Mouse (Mus musculus) C2C12 (cell line): ENCODE data around the gene Tmco5. TPM values are rescaled to one million over a fixed set of nuclear protein-coding genes. Genes with fewer than 3 reads are reported as not detected.

Experiments used
- H3K27me3 ChIP-seq: one replicate; pipeline ENCODE4 v1.6.1; 2011; ENCODE audit not compliant: control insufficient read depth, insufficient read depth, insufficient read length
- H3K36me3 ChIP-seq: one replicate; pipeline ENCODE4 v1.6.1; 2011; ENCODE audit not compliant: control insufficient read depth, insufficient read depth
- H3K4me3 ChIP-seq: one replicate; pipeline ENCODE4 v1.5.1; 2011; ENCODE audit warnings: mild to moderate bottlenecking, control low read depth; ENCODE audit not compliant: poor library complexity, insufficient read depth, severe bottlenecking
- H3K79me2 ChIP-seq: one replicate; pipeline ENCODE4 v1.6.1; 2011; ENCODE audit not compliant: control insufficient read depth, insufficient read depth
- H3K79me3 ChIP-seq: one replicate; pipeline ENCODE4 v1.6.1; 2011; ENCODE audit warnings: low read depth, control low read depth
- H3ac ChIP-seq: one replicate; pipeline ENCODE3; 2011; ENCODE audit warnings: low read depth; ENCODE audit not compliant: control insufficient read depth, insufficient read length
- CEBPB ChIP-seq: IDR thresholded peaks from one replicate; pipeline ENCODE4 v1.6.1; 2011; ENCODE audit warnings: low read depth, mild to moderate bottlenecking, control low read depth, moderate library complexity
- CTCF ChIP-seq: IDR thresholded peaks from one replicate; pipeline ENCODE4 v1.5.1; 2011; ENCODE audit not compliant: control insufficient read depth, insufficient read depth, insufficient read length
- FOSL1 ChIP-seq: IDR thresholded peaks from one replicate; pipeline ENCODE4 v1.8.0; 2011; ENCODE audit warnings: mild to moderate bottlenecking, low read length; ENCODE audit not compliant: poor library complexity, insufficient read depth, severe bottlenecking
- MAX ChIP-seq: IDR thresholded peaks from one replicate; pipeline ENCODE4 v1.6.1; 2011; ENCODE audit warnings: mild to moderate bottlenecking, control low read depth
- MYOD1 ChIP-seq: IDR thresholded peaks from one replicate; pipeline ENCODE4 v1.6.1; 2011; ENCODE audit warnings: low read depth; ENCODE audit not compliant: control insufficient read depth, insufficient read length
- MYOG ChIP-seq: IDR thresholded peaks from one replicate; pipeline ENCODE4 v1.6.1; 2011; ENCODE audit not compliant: control insufficient read depth, insufficient read length; ENCODE audit errors: extremely low read depth
- USF1 ChIP-seq: IDR thresholded peaks from one replicate; pipeline ENCODE4 v1.6.1; 2011; ENCODE audit warnings: low read depth, mild to moderate bottlenecking, control low read depth, moderate library complexity
- long read RNA-seq, 2 experiments: library from polyadenylated mRNA; unstranded; transcript quantifications; one replicate each; pipeline ENCODE4 v2.0.0; 2019 to 2020
- polyA plus RNA-seq: library from polyadenylated mRNA; unstranded; fragments of >200 nt; fragmentation: generic; extraction: Trizol; gene quantifications from one replicate; pipeline ENCODE4 v1.2.1, GENCODE M21; 2012; ENCODE audit warnings: missing spikeins

The Tmco5 gene
- polyA plus RNA-seq = not detected
- long read RNA-seq, experiment 1 = 0 reads
- long read RNA-seq, experiment 2 = 0 reads

DNA sequence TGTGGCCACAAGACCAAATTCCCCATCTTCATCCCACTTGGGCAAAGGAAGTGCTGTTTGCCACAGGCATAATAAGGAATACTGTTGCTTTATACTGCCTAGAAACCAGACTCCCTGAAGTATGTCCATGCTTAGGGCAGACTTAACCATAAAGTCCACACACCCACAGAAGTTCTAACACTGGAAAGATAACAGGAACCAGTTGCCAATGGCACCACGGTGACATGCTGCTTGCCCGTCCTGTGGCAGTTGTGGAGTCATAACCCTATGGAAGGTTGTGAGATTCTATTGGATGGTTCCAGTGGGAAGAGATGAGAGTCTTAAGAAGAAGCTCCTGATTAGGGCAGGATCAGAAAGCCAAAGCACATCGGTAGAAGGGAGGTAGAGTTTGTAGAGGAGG is at the start of gene Tmco5:
Tmco5 (plus strand) TSS at position 301 of the 400 bp plus-strand sequence.
- TF ChIP-seq MYOG = no peak
- TF ChIP-seq USF1 = no peak
- TF ChIP-seq MYOD1 = no peak
- TF ChIP-seq FOSL1 = no peak
- TF ChIP-seq CTCF = no peak
- TF ChIP-seq CEBPB = no peak
- no peak for TF ChIP-seq MAX
- Histone ChIP-seq H3K36me3 (no peaks in the 10 kb centered on the region), H3ac (no peak within 1 kb of the TSS), H3K79me2 (no peaks in the 10 kb centered on the region), H3K27me3 (peaks cover 12% of the 10 kb centered on the region), H3K79me3 (no peaks in the 10 kb centered on the region), H3K4me3 (no peak within 1 kb of the TSS)

DNA sequence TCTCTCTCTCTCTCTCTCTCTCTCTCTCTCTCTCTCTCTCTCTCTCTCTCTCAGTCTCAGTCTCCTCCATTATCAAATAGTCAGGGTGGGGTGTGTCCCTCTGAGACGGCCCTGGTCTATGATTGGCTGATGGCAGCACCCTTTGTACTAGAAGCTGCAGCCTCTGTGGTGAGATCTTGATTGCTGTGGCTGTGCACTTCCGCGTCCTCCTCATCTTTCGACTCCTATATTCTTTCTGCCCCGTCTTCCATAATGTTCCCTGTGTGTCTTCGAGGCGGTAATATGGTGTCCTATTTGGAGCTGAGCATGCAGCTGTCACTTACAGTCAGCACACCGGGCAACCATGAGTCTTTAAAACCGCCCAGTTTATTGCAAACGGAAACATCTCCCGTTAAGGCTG is 46.6 kb upstream of the Tmco5 start:
- H3K27me3 ChIP-seq = peaks cover 6% of the 10 kb centered on the region
- no peak for TF ChIP-seq CTCF
- no peak for TF ChIP-seq MYOD1
- TF ChIP-seq CEBPB = no peak
- TF ChIP-seq FOSL1 = no peak
- TF ChIP-seq MYOG = no peak
- TF ChIP-seq MAX = no peak
- TF ChIP-seq USF1 = no peak
- no peak overlapping the region for H3ac ChIP-seq
- no peak overlapping the region for H3K4me3 ChIP-seq
- H3K36me3 ChIP-seq = no peaks in the 10 kb centered on the region
- H3K79me2 ChIP-seq = no peaks in the 10 kb centered on the region
- H3K79me3 ChIP-seq = no peaks in the 10 kb centered on the region

DNA sequence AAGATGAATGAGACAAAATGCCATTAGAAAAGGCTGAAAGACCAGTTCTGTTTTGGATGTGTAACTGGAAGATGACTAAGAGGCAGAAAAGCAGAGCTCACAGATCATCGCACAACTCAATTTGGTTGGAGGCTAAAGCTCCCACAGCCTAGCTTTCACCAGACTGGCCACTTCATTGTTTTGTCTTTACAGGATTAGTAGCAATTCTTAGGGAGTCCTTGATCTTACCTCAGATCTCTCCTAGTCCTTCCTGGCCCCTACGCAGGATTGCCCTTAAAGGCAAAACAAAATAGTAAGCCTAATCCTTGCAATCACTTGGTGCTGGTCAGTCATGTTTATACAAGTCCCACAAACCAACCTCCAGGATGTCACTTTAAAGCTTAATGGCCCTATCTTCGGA is 40.7 kb upstream of the Tmco5 start:
- TF ChIP-seq FOSL1 (no peak), MYOG (no peak), MYOD1 (no peak), CEBPB (no peak), MAX (no peak), CTCF (no peak), USF1 (no peak)
- H3K4me3 ChIP-seq = no peak overlapping the region
- no peaks in the 10 kb centered on the region for H3K36me3 ChIP-seq
- H3K79me3 ChIP-seq = no peaks in the 10 kb centered on the region
- no peaks in the 10 kb centered on the region for H3K79me2 ChIP-seq
- H3K27me3 ChIP-seq = peaks cover 4% of the 10 kb centered on the region
- H3ac ChIP-seq = no peak overlapping the region

DNA sequence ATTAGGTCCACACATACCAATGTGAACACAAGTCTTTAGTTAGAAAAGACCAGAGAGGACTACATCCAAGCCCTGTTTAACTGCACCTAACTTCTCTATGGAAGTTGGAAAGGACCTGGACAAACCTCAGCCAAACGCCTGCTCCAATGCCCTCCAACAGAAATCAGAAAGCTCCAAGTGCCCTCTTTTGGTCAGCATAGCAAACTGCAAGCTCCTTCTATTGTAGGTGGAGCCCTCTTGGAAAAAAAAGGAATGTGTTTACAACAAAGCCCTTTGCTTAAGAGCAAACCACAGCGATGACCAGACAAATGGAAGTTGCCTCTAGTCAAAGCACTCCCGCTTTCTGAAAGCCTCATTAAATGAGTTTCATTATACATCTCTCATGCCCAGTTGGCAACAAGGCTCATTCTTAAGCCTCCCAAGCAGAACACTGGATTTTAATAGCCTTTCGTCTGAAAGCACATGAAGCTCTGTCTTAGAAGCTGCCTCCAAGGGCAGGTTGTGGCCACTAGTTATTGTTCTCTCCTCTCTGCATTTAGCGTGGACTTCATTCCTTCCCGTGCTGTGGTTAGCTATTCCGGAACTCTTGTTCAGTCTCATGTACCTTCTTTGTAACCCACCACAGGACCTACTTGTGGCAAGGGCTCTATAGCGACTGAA is 39.8 kb upstream of the Tmco5 start:
- Histone ChIP-seq H3K27me3 (peaks cover 4% of the 10 kb centered on the region), H3K4me3 (no peak overlapping the region), H3K36me3 (no peaks in the 10 kb centered on the region), H3K79me2 (no peaks in the 10 kb centered on the region), H3K79me3 (no peaks in the 10 kb centered on the region), H3ac (no peak overlapping the region)
- TF ChIP-seq CTCF = no peak
- TF ChIP-seq FOSL1 = no peak
- no peak for TF ChIP-seq MYOD1
- TF ChIP-seq USF1 = no peak
- no peak for TF ChIP-seq MYOG
- TF ChIP-seq CEBPB = no peak
- TF ChIP-seq MAX = no peak

DNA sequence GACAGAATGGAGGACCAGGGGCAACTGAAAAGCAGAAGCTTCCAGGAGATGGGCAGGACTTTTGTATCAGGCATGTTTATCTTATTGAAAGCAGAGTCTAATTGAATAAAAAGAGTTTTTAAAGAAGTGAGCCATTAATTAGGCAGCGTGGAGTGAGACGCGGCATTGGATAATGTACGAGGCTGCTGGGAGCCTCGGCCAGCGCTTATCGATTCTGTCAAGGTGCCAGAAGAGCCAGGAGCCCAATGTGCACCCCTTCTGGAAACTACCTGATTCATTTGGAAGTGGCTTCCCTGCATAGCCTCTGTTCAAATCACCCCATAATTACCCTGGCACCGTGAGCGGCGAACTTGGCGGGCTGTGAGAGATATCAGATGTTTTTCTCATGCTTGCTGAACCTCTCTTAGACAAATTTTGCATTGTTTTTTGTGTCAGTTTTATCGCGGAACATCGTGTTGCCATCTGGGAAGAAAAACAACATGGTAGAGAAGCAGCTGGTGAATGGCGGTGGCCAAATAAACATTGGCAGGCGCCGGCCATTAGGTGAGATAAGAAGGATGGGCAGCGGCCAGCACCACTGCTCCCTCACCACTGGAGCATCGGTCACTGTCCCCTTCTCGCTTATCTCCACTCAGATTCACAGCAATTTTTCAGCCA is 28.4 kb upstream of the Tmco5 start:
- Histone ChIP-seq H3K79me3 (no peaks in the 10 kb centered on the region), H3ac (no peak overlapping the region), H3K4me3 (no peak overlapping the region), H3K27me3 (peaks cover 13% of the 10 kb centered on the region), H3K36me3 (no peaks in the 10 kb centered on the region), H3K79me2 (no peaks in the 10 kb centered on the region)
- TF ChIP-seq CEBPB (no peak), MYOG (no peak), FOSL1 (no peak), CTCF (no peak), MAX (no peak), USF1 (no peak), MYOD1 (no peak)

DNA sequence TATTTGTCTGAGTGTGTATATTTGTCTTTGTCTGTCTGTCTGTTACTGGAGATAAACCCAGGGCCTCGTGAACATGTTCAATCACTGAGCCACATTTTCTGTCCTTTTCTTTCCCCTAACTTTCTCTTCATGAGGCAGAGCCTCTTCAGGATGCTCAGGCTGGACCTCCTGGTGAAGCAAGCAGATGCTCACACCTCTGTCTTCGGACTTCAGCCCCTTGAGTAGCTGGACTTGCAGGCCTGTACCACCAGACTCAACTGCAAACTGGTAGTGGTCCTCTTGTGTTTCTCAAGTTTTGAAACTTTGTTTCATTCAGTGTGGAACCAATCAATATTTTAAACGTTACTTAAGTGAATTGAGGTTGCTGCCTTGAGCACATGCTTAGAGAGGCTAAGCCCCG is 27.1 kb upstream of the Tmco5 start:
- TF ChIP-seq USF1 = no peak
- no peak for TF ChIP-seq CEBPB
- TF ChIP-seq FOSL1 = no peak
- TF ChIP-seq CTCF = no peak
- no peak for TF ChIP-seq MYOG
- no peak for TF ChIP-seq MAX
- no peak for TF ChIP-seq MYOD1
- H3K36me3 ChIP-seq = no peaks in the 10 kb centered on the region

More for the DNA sequence above, 27.1 kb upstream of the Tmco5 start:
- H3K27me3 ChIP-seq = peaks cover 13% of the 10 kb centered on the region
- H3K79me3 ChIP-seq = no peaks in the 10 kb centered on the region
- no peak overlapping the region for H3K4me3 ChIP-seq
- no peak overlapping the region for H3ac ChIP-seq
- no peaks in the 10 kb centered on the region for H3K79me2 ChIP-seq
